Mouse (Mus musculus) pancreas, adult 10 weeks (tissue): ENCODE results near the gene Gm3327. TPM values are rescaled to one million over a fixed set of nuclear protein-coding genes. Genes with fewer than 3 reads are reported as not detected.

Experiments used
- polyA plus RNA-seq: library from polyadenylated mRNA; stranded (reverse); fragments of 350-450 nt; fragmentation: Illumina TruSeq; extraction: RNeasy Lipid Tissue Mini Kit (QIAGEN cat#74804); gene quantifications from one replicate; pipeline ENCODE4 v1.2.3, GENCODE M21; 2015; ENCODE audit warnings: low read depth, low replicate concordance; ENCODE audit not compliant: insufficient read depth

Gm3327 gene
- polyA plus RNA-seq: not detected

DNA sequence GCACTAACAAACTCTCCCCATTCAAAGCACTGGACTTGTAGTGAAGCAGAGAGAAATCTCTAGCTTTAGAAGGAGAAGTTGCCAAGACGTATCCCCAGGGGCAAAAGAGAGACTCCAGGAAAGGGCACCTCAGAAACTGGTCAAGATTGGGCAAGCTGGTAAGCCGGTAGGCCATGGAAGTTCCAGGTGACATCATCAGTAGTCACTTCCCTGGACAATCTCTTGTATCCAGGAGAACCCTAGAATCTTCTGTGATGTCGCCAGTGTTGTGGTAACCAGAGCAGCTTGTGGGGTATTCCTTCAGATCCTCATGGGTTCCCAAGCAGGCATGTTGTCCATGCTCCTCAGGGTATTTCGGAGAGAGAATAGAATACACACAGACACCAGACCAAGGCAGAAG lies at the start of gene Gm3327:
TSS of gene Gm3327 (plus strand) at position 301 of the 400 bp plus-strand sequence.

DNA sequence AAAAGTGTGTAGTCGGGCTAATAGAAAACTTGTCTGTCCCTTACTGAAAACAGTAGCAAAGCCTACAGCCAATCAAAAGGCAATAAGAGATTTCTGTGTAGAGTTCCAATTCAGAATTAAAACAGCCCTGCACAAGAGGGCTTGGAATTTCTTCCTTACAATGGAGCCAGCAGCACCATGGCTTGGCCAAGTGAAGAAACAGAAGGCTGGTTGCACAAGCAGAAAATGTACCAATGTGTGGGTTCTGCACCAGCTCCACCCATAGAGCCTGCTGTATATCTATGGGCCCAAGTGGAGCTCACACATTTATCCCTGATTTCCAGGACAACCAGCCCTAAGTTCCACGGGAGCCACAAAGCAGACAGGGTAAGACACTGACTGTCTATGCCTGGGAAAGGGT lies 21.3 kb upstream of the Gm3327 start, which contains the start of gene Ear2:
TSS of gene Ear2 (plus strand) at position 301 of the 400 bp plus-strand sequence.

Other genes starting within 250 kb of the Gm3327 start
- gene Ear1, start 248.3 kb upstream of the Gm3327 start, polyA plus RNA-seq: not detected
- not detected for gene Ear10, start 200.3 kb upstream of the Gm3327 start, polyA plus RNA-seq
- gene Gm8113, start 198.5 kb upstream of the Gm3327 start, polyA plus RNA-seq: 1.2 TPM
- not detected for gene Ang5, start 166.8 kb upstream of the Gm3327 start, polyA plus RNA-seq
- not detected for gene Ang6, start 121.6 kb upstream of the Gm3327 start, polyA plus RNA-seq
- gene Ear2, start 21.2 kb upstream of the Gm3327 start, polyA plus RNA-seq: 4.0 TPM
- gene Gm8212, start 73.8 kb downstream of the Gm3327 start, polyA plus RNA-seq: not detected
- not detected for gene 4930503E14Rik, start 89.4 kb downstream of the Gm3327 start, polyA plus RNA-seq
- not detected for gene Gm8220, start 161.7 kb downstream of the Gm3327 start, polyA plus RNA-seq
- gene Gm5930, start 214.7 kb downstream of the Gm3327 start, polyA plus RNA-seq: not detected
- gene Gm8229, start 241.5 kb downstream of the Gm3327 start, polyA plus RNA-seq: not detected